Mouse (Mus musculus): ENCODE measurements at regions not wholly inside any gene's neighbourhood (a gene's known extent, or its start where the extent isn't known, plus 50 kb on each side); places are given as distances from the start of the nearest gene placed in this dataset.

- no peak for DNase-seq (ENCODE audit: low spot score)
These were observed 134.3 kb downstream of the Moxd1 start for GRCm38 (mm10) chr10:24357636-24358035.

- DNase-seq (ENCODE audit: low spot score), result no peak
These were observed 138.1 kb downstream of the Moxd1 start for GRCm38 (mm10) chr10:24361424-24361823.

- no peak for DNase-seq (ENCODE audit: low spot score)
These were observed 142.1 kb downstream of the Moxd1 start for GRCm38 (mm10) chr10:24365369-24365768.

- DNase-seq (ENCODE audit: low spot score), result no peak
These were observed 143.7 kb downstream of the Moxd1 start for GRCm38 (mm10) chr10:24367010-24367409.

- no peak for DNase-seq (ENCODE audit: low spot score)
These were observed 150.6 kb downstream of the Moxd1 start for GRCm38 (mm10) chr10:24373957-24374356.

GRCm38 (mm10) chr10:24379291-24379690 is 156.0 kb downstream of the Moxd1 start:
- no peak for DNase-seq (ENCODE audit: low spot score)

- DNase-seq (ENCODE audit: low spot score), result no peak
These were observed 157.4 kb downstream of the Moxd1 start for GRCm38 (mm10) chr10:24380478-24381273.

GRCm38 (mm10) chr10:24381917-24382316 is 158.6 kb downstream of the Moxd1 start:
- DNase-seq (ENCODE audit: low spot score), result peak; percentile 57

GRCm38 (mm10) chr10:24384061-24384460 is 160.7 kb downstream of the Moxd1 start:
- DNase-seq (ENCODE audit: low spot score), result no peak

- no peak for DNase-seq (ENCODE audit: low spot score)
These were observed 164.9 kb downstream of the Moxd1 start for GRCm38 (mm10) chr10:24388229-24388628.

- no peak for DNase-seq (ENCODE audit: low spot score)
These were observed 167.7 kb downstream of the Moxd1 start for GRCm38 (mm10) chr10:24391039-24391438.

- DNase-seq (ENCODE audit: low spot score), result no peak
These were observed 168.7 kb downstream of the Moxd1 start for GRCm38 (mm10) chr10:24392066-24392465.

GRCm38 (mm10) chr10:24395999-24396784 is 172.9 kb downstream of the Moxd1 start:
- no peak for DNase-seq (ENCODE audit: low spot score)

GRCm38 (mm10) chr10:24397125-24397524 is 173.8 kb downstream of the Moxd1 start:
- DNase-seq (ENCODE audit: low spot score), result no peak

- DNase-seq (ENCODE audit: low spot score), result no peak
These were observed 181.5 kb downstream of the Moxd1 start for GRCm38 (mm10) chr10:24404851-24405250.

GRCm38 (mm10) chr10:24406953-24407352 is 183.6 kb downstream of the Moxd1 start:
- no peak for DNase-seq (ENCODE audit: low spot score)

GRCm38 (mm10) chr10:24407411-24408227 is 184.3 kb downstream of the Moxd1 start:
- DNase-seq (ENCODE audit: low spot score), result no peak

GRCm38 (mm10) chr10:24409976-24410375 is 185.3 kb upstream of the Ccn2 start:
- DNase-seq (ENCODE audit: low spot score), result peak; percentile 44

GRCm38 (mm10) chr10:24410885-24411284 is 184.4 kb upstream of the Ccn2 start:
- no peak for DNase-seq (ENCODE audit: low spot score)

GRCm38 (mm10) chr10:24422498-24423160 is 172.6 kb upstream of the Ccn2 start:
- DNase-seq (ENCODE audit: low spot score), result no peak

GRCm38 (mm10) chr10:24433737-24434367 is 161.4 kb upstream of the Ccn2 start:
- no peak for DNase-seq (ENCODE audit: low spot score)

All from retina, embryonic 14.5 days (tissue).